Mouse (Mus musculus): Measurements from ENCODE around the gene Ctse.

Gene Ctse

DNA sequence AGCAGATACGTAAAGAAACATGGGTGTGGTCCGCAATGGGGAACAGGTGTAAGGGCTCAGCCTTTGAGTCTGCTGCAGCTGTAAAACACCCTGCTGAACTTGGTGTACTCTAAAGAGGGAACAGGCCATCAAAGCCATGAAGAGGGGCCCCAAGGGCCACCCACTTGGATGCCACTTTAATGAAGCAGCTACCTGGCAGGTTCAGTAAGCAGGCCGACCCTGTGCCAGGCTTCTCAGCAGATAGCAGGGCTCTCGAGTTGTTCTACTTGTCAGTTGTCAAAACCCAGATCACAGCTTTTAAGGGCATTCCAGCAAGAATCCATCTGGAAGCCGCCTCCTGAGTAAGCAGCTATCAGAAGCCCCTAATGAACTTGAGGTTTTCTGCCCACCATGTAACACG is 17.5 kb downstream of the Ctse start:
- no peak for DNase-seq

DNA sequence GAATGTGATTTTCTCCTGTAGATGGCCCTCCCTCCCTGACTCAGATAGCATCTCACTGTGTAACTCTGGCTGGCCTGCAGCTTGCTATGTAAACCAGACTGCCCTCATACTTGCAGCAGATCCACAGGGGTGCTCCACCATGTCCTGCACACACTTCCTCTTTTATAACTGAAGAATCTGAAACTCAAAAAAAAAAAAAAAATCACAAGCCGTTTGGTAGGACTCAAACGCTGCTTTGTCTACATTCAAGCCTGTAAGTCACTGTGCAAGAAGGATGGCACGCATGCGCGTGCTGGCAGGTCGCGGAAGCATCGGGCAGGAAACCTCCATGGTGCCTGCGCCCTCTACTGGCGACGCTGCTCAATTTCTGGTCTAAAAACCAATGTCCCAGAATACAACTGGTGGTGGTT is 19.8 kb downstream of the Ctse start:
- DNase-seq = peak; percentile 95

DNA sequence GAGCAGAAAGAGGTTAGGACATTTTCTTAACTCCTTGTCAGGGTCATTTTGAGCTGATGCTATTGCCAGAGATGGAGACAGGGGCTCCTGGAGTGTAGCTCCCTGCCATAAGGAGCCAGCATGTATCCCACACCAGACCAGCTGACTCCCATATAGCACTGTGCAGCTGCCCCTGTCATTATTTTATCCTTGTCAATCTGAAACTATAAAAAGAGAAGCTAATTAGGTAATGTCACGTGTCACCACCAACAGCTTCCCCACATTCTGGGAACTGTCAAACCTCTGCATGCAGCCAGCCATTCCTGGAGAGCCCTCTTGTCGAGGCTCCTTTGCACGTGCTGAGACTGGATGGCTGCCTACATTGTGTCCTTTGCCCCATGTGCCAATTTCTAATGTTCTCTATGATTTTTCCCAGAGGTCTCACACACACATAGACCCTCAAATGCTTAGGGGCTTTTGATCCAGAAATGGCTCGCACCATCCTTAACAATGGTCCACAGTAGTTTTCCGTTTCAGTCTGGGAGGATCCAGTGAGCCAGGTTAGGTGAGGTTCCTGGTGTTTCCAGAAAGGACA is 21.5 kb downstream of the Ctse start:
- no peak for DNase-seq

- DNase-seq = no peak
Measured at GRCm38 (mm10) chr1:131660266-131660665, 22.2 kb downstream of the Ctse start.

DNA sequence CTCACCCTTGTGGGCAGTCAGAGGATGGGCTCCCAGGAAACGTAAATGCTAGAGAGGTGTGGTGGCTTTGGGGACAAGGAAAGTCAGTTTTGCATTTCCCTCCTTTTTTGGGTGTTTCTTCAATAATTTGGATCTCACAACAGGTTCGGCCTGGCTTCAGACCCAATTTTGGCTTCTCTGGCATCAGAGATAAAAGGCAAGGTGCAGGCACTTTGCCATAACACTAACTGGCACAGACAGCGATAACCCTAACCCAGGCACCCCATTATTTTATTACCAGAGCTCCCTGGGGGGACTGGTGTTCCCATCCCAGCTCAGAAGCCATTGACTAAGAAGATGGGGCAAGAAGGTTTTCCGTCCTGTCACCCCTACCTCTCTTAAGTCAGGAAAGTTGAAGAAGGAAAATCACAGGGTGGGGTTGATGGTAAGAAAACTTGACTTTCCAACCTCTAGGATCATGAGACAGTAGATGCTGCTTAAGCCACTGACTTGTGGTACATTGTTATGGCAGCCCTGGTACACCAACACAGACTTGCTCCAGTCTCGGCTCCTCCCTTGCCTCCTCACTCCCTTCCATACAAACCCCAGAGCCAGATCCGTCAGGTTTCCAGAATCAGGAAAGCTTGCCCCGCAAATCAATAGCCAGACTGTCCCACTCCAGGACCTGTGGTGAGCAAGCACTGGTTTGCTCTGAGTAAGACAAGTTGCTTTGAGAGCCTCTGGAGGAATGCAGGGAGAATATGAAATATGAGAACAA is 22.8 kb downstream of the Ctse start:
- no peak for DNase-seq

DNA sequence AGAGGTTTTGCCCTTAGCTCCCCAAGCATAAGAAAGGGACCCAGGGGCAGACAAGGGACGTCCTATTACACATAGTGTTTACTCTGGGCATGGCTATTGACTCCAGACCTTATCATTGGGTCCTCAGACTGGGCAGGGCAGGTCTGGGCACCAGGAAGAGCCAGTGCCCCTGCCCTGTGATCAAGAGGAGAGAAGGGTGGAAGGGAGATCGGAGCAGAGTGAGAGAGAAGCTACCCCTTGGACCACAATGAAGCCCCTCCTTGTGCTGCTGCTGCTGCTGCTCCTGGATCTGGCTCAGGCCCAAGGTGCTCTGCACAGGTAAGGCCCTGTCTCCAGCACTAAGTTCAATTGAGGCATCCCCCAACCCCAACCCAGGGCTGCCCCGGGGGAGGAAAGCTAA is 23.6 kb downstream of the Ctse start:
- no peak for DNase-seq

DNA sequence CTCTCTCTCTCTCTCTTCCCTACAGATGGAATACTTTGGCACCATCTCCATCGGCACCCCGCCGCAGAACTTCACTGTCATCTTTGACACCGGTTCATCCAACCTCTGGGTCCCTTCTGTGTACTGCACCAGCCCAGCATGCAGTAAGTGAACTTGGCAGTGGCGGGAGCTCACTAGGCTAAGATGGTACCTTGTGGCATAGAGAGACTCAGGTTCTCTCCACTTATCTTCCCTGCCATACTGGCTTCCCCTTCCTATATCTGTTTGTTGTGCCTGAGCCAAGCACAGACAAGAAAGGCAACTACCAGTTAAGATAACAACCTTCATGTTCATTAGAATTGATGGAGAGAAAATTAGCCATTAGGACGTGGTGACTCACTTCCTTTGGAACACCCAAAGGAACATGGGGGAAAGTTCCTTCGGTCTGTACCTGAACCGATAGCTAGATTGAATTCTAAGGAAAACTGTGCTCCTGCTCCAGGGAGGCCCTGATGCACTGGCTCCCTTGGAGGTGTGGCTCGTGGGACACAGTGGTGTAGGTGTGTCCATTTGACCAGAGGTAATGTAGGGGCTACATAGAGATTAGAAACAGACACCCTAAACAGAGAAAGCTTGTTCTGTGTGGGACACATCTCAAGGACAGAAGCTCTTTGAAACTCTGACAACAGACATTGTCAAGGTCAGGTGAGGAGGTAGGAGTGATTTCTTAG is 25.3 kb downstream of the Ctse start:
- DNase-seq = no peak

DNA sequence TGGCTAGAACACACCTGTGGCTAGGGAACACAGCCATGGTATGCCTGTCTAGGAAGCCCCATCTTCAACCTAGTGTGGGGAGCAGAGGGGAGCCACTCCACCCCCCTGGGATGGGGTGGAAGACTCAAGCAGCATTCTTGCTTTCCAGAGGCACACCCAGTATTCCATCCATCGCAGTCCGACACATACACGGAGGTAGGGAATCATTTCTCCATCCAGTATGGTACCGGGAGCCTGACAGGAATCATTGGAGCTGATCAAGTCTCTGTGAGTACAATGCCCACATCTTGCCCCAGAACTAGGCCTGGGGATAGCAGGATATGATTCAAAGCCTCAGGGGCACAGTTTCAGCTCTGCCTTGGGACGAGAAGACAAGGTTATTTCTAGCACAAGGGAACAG is 26.0 kb downstream of the Ctse start:
- DNase-seq = no peak

GRCm38 (mm10) chr1:131665886-131666285 is 27.8 kb downstream of the Ctse start:
- DNase-seq = no peak

- DNase-seq = no peak
Measured at GRCm38 (mm10) chr1:131671113-131671512, 33.0 kb downstream of the Ctse start.

DNA sequence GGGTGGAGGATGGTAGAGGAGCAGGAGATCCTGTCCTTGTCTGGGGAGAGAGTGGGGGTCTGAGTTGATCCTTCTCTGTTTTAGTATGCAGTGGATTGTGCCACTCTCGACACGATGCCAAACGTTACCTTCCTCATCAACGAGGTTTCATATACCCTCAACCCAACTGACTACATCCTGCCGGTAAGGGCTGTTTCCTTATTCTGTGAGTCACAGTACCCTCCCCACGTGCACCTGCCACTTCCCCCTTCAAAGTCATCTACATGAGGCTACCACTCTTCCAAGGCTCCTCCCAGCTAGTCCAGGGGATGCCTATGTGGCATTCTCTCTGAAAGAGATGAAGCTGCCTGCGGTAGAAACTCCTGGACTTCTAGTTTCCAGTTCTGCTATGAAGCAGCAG is 34.3 kb downstream of the Ctse start:
- no peak for DNase-seq

GRCm38 (mm10) chr1:131679644-131680043 is 41.5 kb downstream of the Ctse start:
- DNase-seq = no peak

- DNase-seq = no peak
Measured at GRCm38 (mm10) chr1:131687739-131688138, 49.6 kb downstream of the Ctse start.

GRCm38 (mm10) chr1:131688475-131688874 is 50.4 kb downstream of the Ctse start, which contains the start of gene Rab7b:
TSS of gene Rab7b (plus strand) at chr1:131688695.
- no peak for DNase-seq

DNA sequence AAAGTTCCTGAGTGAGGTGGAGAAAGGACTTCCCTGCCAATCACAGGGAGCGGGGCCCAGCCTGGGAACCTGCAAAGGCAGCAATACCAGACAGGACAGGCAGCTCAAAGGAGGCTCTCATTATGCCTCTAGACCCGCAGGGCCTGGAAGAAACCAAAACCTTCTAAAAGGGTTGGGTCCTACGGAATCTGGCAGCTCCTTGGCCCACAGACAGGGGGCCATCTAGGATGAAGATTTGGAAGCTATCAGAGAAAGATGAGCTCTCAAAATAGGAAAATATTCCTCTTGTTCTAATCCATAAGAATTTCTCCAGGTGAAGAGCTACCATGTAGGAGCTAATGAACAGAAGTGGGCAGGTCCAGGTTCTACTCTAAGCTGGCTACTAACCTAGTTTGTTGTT is 50.9 kb downstream of the Ctse start:
- no peak for DNase-seq

DNA sequence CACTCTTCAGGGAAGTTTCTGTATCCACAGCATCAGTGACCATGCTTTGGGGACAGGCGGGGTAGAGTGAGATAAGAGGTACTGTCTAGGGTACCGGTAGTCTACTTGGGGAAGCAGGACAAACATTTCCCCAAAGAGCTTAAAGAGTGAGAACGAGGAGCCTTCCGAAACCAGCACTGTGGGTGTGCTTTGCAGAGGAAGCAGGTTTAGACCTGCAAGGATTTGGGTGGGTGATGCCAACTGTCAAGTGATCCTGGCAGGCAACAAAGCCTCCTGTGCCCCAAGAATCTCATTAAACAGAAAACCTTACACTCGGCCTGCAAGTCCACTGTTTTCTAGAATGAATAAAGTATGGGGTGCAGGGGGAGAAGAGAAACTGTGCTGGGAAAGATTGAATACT is 51.8 kb downstream of the Ctse start:
- DNase-seq = no peak

- DNase-seq = no peak
Measured at GRCm38 (mm10) chr1:131690435-131690834, 52.3 kb downstream of the Ctse start.

DNA sequence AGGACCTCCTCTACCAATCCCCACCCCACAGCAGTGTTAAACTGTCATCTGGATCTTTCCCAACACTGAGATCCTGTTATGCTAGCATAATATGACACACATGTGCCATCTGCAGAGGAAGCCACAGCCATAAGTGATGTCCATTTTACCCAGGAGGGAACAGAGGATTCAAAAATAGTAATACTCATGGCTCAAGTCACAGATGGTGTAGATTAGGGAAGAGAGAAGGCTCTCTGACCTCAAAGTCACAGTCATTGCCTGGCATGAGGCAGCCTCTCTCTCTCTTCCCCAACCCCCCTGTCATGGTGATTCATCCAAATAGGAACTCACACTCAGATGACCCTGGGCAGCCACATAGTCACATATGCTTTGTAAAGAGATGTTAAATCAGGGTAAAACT is 53.2 kb downstream of the Ctse start:
- DNase-seq = no peak

GRCm38 (mm10) chr1:131695308-131695707 is 57.2 kb downstream of the Ctse start:
- DNase-seq = no peak

DNA sequence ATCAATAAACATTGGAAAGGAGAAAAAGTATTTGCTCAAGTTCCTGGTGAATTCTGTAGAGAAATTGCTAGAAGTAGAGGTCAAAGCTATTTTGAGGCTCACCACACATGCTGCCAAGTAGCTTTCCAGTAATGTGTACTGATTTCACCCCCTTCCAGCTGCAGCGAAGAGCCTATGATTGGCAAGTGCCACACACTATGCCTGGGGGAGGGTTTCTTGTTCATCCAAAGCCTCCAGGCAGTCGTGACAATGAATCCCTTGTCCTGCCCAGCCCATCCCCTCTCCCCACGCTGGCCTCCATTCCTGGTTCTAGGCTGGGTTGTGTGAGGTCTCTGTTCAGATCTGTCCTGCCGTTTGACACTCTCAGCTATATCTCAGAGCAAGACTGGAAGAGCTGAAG is 58.2 kb downstream of the Ctse start:
- peak; percentile 68 for DNase-seq

DNA sequence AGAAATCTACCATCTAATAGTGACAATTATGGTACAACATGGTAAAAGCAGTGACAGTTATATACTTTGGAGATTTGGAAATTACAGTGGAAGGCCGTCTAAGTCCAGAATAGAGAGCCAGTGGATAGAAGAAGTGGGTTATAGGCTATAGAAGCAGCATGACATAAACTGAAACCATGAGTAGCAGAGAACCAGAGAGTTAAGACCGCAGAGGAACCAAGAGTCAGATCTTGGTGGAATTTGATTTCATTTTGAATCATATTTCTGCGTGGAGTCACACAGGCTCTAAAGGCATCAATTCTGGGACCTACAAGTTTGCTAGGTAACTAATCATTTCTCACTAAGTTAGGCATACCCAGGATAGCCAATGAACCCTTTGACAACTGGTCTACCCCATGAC is 60.7 kb downstream of the Ctse start:
- no peak for DNase-seq

GRCm38 (mm10) chr1:131699642-131700041 is 61.5 kb downstream of the Ctse start:
- no peak for DNase-seq

DNA sequence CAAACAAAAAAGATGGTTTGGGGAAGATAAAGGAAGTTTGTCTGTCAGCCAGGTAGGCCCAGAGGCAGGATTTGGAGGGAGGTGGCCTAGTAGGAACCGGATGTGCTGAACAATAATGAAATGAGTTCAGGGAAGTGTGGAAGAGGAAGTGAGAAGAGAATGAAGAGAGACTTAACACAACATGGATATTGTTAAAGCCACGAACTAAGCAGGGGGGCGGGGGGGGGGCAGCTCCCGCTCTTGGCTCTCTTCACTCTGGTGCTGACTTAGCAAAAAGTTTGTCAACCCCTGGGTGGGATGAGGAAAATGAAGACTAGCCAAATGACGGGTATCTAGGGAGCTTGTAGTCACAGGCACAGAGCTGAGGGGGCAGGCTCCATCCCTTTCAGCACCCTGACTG is 62.3 kb downstream of the Ctse start:
- no peak for DNase-seq

DNA sequence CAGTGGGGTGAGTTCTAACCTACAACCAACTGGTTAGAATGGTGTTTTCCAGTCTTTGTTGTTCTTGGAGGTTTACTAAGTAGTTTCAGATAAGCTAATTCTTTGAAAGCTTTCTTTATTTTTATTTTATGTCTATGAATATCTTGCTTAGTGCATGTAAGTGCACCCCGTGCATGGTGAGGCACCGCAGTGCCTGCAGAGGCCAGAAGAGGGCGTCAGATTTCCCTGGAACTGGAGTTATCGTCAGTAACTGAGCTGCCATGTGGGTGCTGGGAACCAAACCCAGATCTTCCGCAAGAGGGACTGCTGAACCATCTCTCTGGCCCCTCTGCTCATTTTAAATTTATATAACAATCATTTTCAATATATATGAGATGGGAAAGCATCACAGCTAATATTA is 63.3 kb downstream of the Ctse start:
- DNase-seq = no peak

Measured in retina, postnatal 1 day (tissue).